Mouse (Mus musculus) midbrain, embryonic 16.5 days (tissue): ENCODE measurements around the gene Hps5. TPM values are rescaled to one million over a fixed set of nuclear protein-coding genes. Genes with fewer than 3 reads are reported as not detected.
"Not testable (repeated sequence)": the region's sequence is repeated elsewhere in the genome, so short reads cannot be mapped to it uniquely, and the experiment has no call there.

Experiments used
- ATAC-seq: fragments of 200-750 bp; cut with Nextera tagmentation; 2 replicates; pipeline ENCODE4 v1.8.0; 2017; ENCODE audit warnings: moderate TSS enrichment
- H3K27ac ChIP-seq: fragments of 300-500 bp; sonication (generic); 2 replicates; pipeline ENCODE4 v1.5.1; 2014; ENCODE audit warnings: mild to moderate bottlenecking, low read length, mixed read lengths
- H3K27me3 ChIP-seq: fragments of 300-500 bp; sonication (generic); 2 replicates; pipeline ENCODE4 v1.6.1; 2014; ENCODE audit warnings: low read depth, low read length, mixed read lengths; ENCODE audit not compliant: control insufficient read depth, insufficient read depth
- H3K36me3 ChIP-seq: fragments of 300-500 bp; sonication (generic); 2 replicates; pipeline ENCODE4 v1.6.1; 2014; ENCODE audit warnings: mild to moderate bottlenecking, low read length, moderate library complexity, mixed read lengths; ENCODE audit not compliant: control insufficient read depth, insufficient read depth
- H3K4me1 ChIP-seq: fragments of 300-500 bp; sonication (generic); 2 replicates; pipeline ENCODE4 v1.6.1; 2014; ENCODE audit warnings: mild to moderate bottlenecking, low read length, mixed read lengths; ENCODE audit not compliant: control insufficient read depth, insufficient read depth
- H3K4me2 ChIP-seq: fragments of 300-500 bp; sonication (generic); 2 replicates; pipeline ENCODE4 v1.6.1; 2014; ENCODE audit warnings: mild to moderate bottlenecking, low read length, mixed read lengths
- H3K4me3 ChIP-seq: fragments of 300-500 bp; sonication (generic); 2 replicates; pipeline ENCODE4 v1.5.1; 2014; ENCODE audit warnings: low read depth, mild to moderate bottlenecking, low read length, moderate library complexity, mixed read lengths
- H3K9ac ChIP-seq: fragments of 300-500 bp; sonication (generic); 2 replicates; pipeline ENCODE4 v1.6.1; 2014; ENCODE audit warnings: low read depth, low read length, mixed read lengths
- H3K9me3 ChIP-seq: fragments of 300-500 bp; sonication (generic); replicated peaks from 2 replicates; pipeline ENCODE4 v1.6.1; 2014; ENCODE audit warnings: mild to moderate bottlenecking, low read length, mixed read lengths; ENCODE audit not compliant: control insufficient read depth, poor library complexity, severe bottlenecking
- WGBS: fragments of 180-500 bp; shearing (Covaris S2); extraction: QIAGEN DNeasy Blood & Tissue Kit; methylation state at CpG from one replicate; pipeline ENCODE4 v1.1.7; 2014; 5-methylcytosine and 5-hydroxymethylcytosine counted together
- polyA plus RNA-seq: library from polyadenylated mRNA; unstranded; fragments of >200 nt; fragmentation: Nextera tagmentation; extraction: Ambion mirVana; gene quantifications from 2 replicates; pipeline ENCODE4 v1.2.1, GENCODE M21; 2015

Gene Hps5
- polyA plus RNA-seq, 1 experiment from 2014 or later, result 11.1 TPM

- ATAC-seq, result peak; percentile 81
- Histone ChIP-seq H3K36me3 (no peaks in the 10 kb centered on the region), H3K9me3 (no peaks in the 10 kb centered on the region), H3K4me1 (peaks cover 9% of the 10 kb centered on the region), H3K27me3 (no peaks in the 10 kb centered on the region), H3K4me3 (no peak overlapping the region), H3K9ac (no peak overlapping the region), H3K4me2 (peak overlapping the region; percentile 15; the same call in 1 of the 2 replicates), H3K27ac (peak overlapping the region; percentile 51)
- WGBS, result 7% methylated on average over 8 of the region's 8 CpGs
Observed at GRCm38 (mm10) chr7:46838891-46839302, 43.0 kb upstream of the Hps5 start.

- 1% methylated on average over 8 of the region's 9 CpGs for WGBS
- Histone ChIP-seq H3K4me2 (peak overlapping the region; percentile 21), H3K27ac (peak overlapping the region; percentile 51), H3K4me1 (peaks cover 9% of the 10 kb centered on the region), H3K9me3 (no peaks in the 10 kb centered on the region), H3K4me3 (no peak overlapping the region), H3K9ac (no peak overlapping the region), H3K36me3 (no peaks in the 10 kb centered on the region), H3K27me3 (no peaks in the 10 kb centered on the region)
- peak; percentile 46 for ATAC-seq
Observed at GRCm38 (mm10) chr7:46838104-46838671, 42.3 kb upstream of the Hps5 start.

DNA sequence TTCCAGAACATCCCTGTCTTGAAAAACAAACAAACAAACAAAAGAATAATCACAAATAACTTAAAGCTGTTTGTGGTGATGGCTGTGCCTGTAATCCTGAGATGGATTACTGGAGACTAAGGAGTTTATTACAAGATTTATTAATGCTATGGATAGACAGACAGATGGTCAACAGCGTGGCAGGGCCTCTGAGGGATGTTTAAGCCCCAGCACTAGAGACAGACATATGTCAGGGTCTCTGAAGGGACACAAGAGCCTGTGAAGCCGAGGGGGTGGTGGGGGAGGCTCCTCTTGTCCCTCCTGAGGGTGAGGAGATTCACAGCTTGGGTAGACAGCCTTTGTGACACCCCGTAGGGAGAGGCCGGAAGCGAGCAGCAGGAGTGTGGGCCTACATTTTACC lies 41.2 kb upstream of the Hps5 start:
- Histone ChIP-seq H3K36me3 (no peaks in the 10 kb centered on the region), H3K9me3 (no peaks in the 10 kb centered on the region), H3K27ac (no peak overlapping the region), H3K9ac (no peak overlapping the region), H3K4me2 (no peak overlapping the region), H3K27me3 (no peaks in the 10 kb centered on the region), H3K4me1 (peaks cover 9% of the 10 kb centered on the region), H3K4me3 (no peak overlapping the region)
- WGBS, result 36% methylated on average over 5 of the region's 5 CpGs
- ATAC-seq, result no peak

- Histone ChIP-seq H3K4me1 (peaks cover 9% of the 10 kb centered on the region), H3K4me2 (no peak overlapping the region), H3K36me3 (no peaks in the 10 kb centered on the region), H3K27me3 (no peaks in the 10 kb centered on the region), H3K4me3 (no peak overlapping the region), H3K27ac (no peak overlapping the region), H3K9ac (no peak overlapping the region), H3K9me3 (no peaks in the 10 kb centered on the region)
- WGBS, result 86% methylated on average over 5 of the region's 5 CpGs
- ATAC-seq, result no peak
Observed at GRCm38 (mm10) chr7:46836357-46836756, 40.5 kb upstream of the Hps5 start.

DNA sequence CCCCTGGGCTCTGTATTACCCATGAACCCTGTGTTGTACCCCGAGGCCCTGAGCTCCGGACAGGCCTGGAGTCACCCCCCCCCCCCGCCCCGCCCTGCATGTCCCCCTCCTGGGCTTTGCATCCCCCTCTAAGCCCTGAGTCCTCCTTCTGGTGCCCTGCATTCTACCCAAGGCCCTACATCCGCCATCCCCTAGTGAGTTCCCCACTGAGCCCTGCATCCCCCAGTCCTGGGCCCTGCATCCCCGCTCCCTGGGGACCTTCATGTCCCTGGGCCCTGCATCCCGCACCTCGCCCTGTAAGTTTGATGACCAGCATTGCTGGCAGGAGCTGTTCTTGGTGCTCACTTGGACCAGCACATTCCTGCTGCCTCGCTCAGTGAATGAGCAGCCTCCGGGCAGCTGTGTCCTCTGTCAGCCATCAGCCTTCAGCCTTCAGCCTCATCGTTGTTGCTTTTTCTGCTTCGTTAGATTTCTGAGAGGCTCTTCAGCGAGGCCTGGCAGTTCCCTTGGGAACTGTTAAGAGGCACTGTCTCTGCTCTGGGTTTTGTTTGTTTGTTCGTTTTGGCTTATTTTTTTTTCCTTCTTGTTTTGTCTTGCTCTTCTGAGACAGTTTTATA lies 39.2 kb upstream of the Hps5 start:
- H3K4me2 ChIP-seq, result no peak overlapping the region
- ATAC-seq, result no peak
- no peaks in the 10 kb centered on the region for H3K9me3 ChIP-seq
- H3K9ac ChIP-seq, result no peak overlapping the region
- 21% methylated on average over 13 of the region's 14 CpGs for WGBS
- H3K36me3 ChIP-seq, result no peaks in the 10 kb centered on the region
- H3K4me3 ChIP-seq, result no peak overlapping the region
- peaks cover 9% of the 10 kb centered on the region for H3K4me1 ChIP-seq
- H3K27me3 ChIP-seq, result no peaks in the 10 kb centered on the region
- H3K27ac ChIP-seq, result no peak overlapping the region

DNA sequence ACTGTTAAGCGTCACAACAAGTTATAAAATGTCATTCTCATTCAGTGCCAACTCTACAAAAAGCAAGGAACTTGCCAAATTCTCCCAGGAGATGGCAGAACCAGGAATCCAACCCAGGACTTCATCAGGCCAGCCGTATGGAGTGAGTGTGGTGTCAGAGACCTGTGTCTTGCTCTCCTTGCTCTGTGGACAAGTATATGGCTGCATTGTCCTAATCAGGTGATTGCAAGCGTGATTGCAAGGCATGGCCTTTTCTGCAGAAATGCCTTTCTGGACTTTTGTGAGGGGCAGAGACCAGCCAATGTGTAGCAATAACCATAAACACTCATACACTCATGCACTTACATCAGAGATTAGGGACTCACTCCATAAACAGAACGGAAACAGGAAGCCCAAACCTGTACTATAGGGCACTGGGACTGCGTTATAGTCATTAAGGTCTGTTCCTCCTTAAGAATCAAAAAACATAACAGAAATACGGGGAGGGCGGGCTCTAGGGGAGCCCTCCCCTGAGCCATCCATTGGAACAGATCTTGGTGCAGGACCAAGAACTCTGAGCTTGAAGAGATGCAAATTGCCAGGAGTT lies 37.9 kb upstream of the Hps5 start:
- Histone ChIP-seq H3K27me3 (no peaks in the 10 kb centered on the region), H3K4me3 (no peak overlapping the region), H3K4me1 (peaks cover 6% of the 10 kb centered on the region), H3K36me3 (no peaks in the 10 kb centered on the region), H3K9ac (no peak overlapping the region), H3K9me3 (no peaks in the 10 kb centered on the region), H3K4me2 (no peak overlapping the region), H3K27ac (no peak overlapping the region)
- ATAC-seq, result no peak
- WGBS, result 94% methylated on average over 7 of the region's 7 CpGs

DNA sequence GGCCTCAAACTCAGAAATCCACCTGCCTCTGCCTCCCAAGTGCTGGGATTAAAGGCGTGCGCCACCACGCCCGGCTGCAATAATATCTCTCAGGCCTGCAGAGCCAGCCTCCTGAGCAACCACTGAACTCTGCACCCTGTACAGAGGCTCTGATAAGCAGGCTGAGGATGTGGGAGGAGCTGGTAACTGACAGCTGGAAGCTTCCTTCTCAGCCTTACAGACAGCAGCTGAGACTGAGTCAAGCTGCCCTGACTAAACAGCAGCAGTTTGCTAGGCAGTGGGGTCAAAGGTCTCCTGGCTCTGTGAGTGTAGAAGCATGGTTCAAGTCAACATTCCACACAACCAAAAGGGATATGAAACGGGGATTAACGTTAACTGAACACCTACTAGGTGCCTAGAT lies 37.4 kb upstream of the Hps5 start:
- H3K4me1 ChIP-seq, result peaks cover 3% of the 10 kb centered on the region; the same call in 1 of the 2 replicates
- H3K27me3 ChIP-seq, result no peaks in the 10 kb centered on the region
- no peaks in the 10 kb centered on the region for H3K9me3 ChIP-seq
- no peaks in the 10 kb centered on the region for H3K36me3 ChIP-seq
- H3K4me3 ChIP-seq, result no peak overlapping the region
- ATAC-seq, result no peak
- 84% methylated on average over 6 of the region's 6 CpGs for WGBS
- H3K4me2 ChIP-seq, result no peak overlapping the region
- no peak overlapping the region for H3K9ac ChIP-seq
- H3K27ac ChIP-seq, result no peak overlapping the region

DNA sequence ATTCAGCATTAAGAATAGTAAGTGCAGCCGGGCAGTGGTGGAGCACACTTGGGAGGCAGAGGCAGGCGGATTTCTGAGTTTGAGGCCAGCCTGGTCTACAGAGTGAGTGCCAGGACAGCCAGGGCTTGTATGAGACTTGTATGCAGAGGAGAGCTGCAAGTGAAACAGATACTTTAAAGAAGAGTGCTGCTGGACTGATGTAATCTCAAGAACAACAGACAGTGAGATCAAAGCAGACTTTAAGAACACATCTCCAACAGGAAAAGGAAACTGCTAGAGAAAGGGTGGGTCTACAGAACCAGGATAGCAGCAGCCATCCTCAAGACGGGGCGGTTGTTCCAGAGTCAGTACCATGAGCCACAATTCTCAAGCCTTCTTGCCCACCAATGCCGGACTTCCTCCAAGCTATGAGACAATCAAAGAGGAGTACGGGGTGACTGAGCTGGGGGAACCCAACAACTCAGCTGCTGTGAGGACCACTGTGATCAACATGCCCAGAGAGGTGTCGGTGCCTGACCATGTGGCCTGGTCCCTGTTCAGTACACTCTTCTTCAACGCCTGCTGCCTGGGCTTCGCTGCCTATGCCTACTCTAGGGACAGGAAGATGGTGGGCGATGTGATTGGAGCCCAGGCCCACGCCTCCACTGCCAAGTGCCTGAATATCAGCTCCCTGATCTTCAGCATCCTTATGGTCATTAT lies 36.4 kb upstream of the Hps5 start:
- not testable (repeated sequence) for H3K36me3 ChIP-seq, H3K4me1 ChIP-seq, ATAC-seq, H3K27me3 ChIP-seq, H3K9me3 ChIP-seq, H3K4me3 ChIP-seq, H3K27ac ChIP-seq, H3K4me2 ChIP-seq, H3K9ac ChIP-seq
- WGBS, result 95% methylated on average over 11 of the region's 11 CpGs

DNA sequence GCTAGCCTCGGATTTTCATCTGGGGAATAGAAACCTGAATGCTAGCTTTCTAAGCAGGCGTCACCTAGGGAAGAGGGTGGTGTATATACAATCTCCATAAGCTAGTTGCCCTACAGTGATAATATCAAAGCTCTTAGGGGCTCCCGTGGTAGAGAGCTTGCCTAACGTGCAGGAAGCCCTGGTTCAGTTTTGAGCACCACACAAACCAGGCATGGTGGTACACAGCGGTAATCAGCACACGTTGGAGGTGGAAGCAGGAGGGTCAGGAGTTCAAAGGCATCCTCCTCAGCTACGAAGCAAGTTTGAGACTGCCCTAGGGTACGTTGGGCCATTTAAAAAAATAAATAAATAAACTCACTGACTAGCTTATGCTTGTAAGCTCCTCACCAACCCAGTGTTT lies 35.8 kb upstream of the Hps5 start:
- Histone ChIP-seq H3K27me3 (no peaks in the 10 kb centered on the region), H3K36me3 (no peaks in the 10 kb centered on the region), H3K4me2 (no peak overlapping the region), H3K9me3 (no peaks in the 10 kb centered on the region), H3K4me1 (no peaks in the 10 kb centered on the region), H3K9ac (no peak overlapping the region), H3K4me3 (no peak overlapping the region), H3K27ac (no peak overlapping the region)
- no peak for ATAC-seq
- WGBS, result 87% methylated on average over 8 of the region's 8 CpGs
